Mouse (Mus musculus): ENCODE measurements around the gene Fam118b. TPM values are rescaled to one million over a fixed set of nuclear protein-coding genes. Genes with fewer than 3 reads are reported as not detected.

Fam118b gene
- polyA plus RNA-seq, 1 experiment from 2014 or later: 55.9 TPM

- 67% methylated on average over 5 of the region's 5 CpGs for WGBS
- ATAC-seq (ENCODE audit: low FRiP score) (no peak), DNase-seq (ENCODE audit: low spot score) (no peak)
- 0 out of 2 replicates have a peak, but pooled peaks cover 3% of the 10 kb centered on the region for H3K9me3 ChIP-seq (ENCODE audit: control insufficient read depth, low read length)
- H3K9ac ChIP-seq: no peak overlapping the region
- no peak overlapping the region for H3K27ac ChIP-seq
- no peaks in the 10 kb centered on the region for H3K4me1 ChIP-seq (replicated peaks; ENCODE audit: control insufficient read depth, insufficient read depth, low read length)
- H3K4me2 ChIP-seq (replicated peaks): no peak overlapping the region
- peaks cover 41% of the 10 kb centered on the region; the same call in 1 of the 2 replicates for H3K27me3 ChIP-seq (ENCODE audit: control insufficient read depth, insufficient read depth, low read length)
- no peak overlapping the region for H3K4me3 ChIP-seq (replicated peaks; ENCODE audit: low read length)
- no peaks in the 10 kb centered on the region for H3K36me3 ChIP-seq (replicated peaks; ENCODE audit: control insufficient read depth, insufficient read depth)
Observed at GRCm38 (mm10) chr9:35293465-35293864, 25.9 kb upstream of the Fam118b start.

GRCm38 (mm10) chr9:35290916-35291315 lies 23.3 kb upstream of the Fam118b start:
- DNase-seq (ENCODE audit: low spot score) (no peak), ATAC-seq (ENCODE audit: low FRiP score) (no peak)
- H3K4me3 ChIP-seq (replicated peaks; ENCODE audit: low read length): no peak overlapping the region

GRCm38 (mm10) chr9:35290417-35290816 lies 22.8 kb upstream of the Fam118b start:
- no peak overlapping the region for H3K4me3 ChIP-seq (replicated peaks; ENCODE audit: low read length)
- 88% methylated on average over 3 of the region's 3 CpGs for WGBS
- H3K4me2 ChIP-seq (replicated peaks): no peak overlapping the region
- peaks cover 68% of the 10 kb centered on the region for H3K27me3 ChIP-seq (ENCODE audit: control insufficient read depth, insufficient read depth, low read length)
- DNase-seq (ENCODE audit: low spot score) (no peak), ATAC-seq (ENCODE audit: low FRiP score) (no peak)
- no peak overlapping the region for H3K9ac ChIP-seq
- H3K36me3 ChIP-seq (replicated peaks; ENCODE audit: control insufficient read depth, insufficient read depth): no peaks in the 10 kb centered on the region
- H3K4me1 ChIP-seq (replicated peaks; ENCODE audit: control insufficient read depth, insufficient read depth, low read length): no peaks in the 10 kb centered on the region
- no peaks in the 10 kb centered on the region for H3K9me3 ChIP-seq (ENCODE audit: control insufficient read depth, low read length)
- H3K27ac ChIP-seq: no peak overlapping the region

More at GRCm38 (mm10) chr9:35290916-35291315, 23.3 kb upstream of the Fam118b start:
- no peak overlapping the region for H3K9ac ChIP-seq
- H3K36me3 ChIP-seq (replicated peaks; ENCODE audit: control insufficient read depth, insufficient read depth): no peaks in the 10 kb centered on the region
- H3K27ac ChIP-seq: no peak overlapping the region
- H3K4me1 ChIP-seq (replicated peaks; ENCODE audit: control insufficient read depth, insufficient read depth, low read length): no peaks in the 10 kb centered on the region
- no peak overlapping the region for H3K4me2 ChIP-seq (replicated peaks)
- WGBS: 76% methylated on average over 4 of the region's 4 CpGs
- peaks cover 63% of the 10 kb centered on the region for H3K27me3 ChIP-seq (ENCODE audit: control insufficient read depth, insufficient read depth, low read length)
- H3K9me3 ChIP-seq (ENCODE audit: control insufficient read depth, low read length): no peaks in the 10 kb centered on the region

- Histone ChIP-seq H3K27ac (no peak overlapping the region), H3K4me3 (replicated peaks; ENCODE audit: low read length) (no peak overlapping the region), H3K4me1 (replicated peaks; ENCODE audit: control insufficient read depth, insufficient read depth, low read length) (no peaks in the 10 kb centered on the region), H3K36me3 (replicated peaks; ENCODE audit: control insufficient read depth, insufficient read depth) (no peaks in the 10 kb centered on the region), H3K27me3 (ENCODE audit: control insufficient read depth, insufficient read depth, low read length) (peaks cover 71% of the 10 kb centered on the region), H3K4me2 (replicated peaks) (no peak overlapping the region), H3K9me3 (ENCODE audit: control insufficient read depth, low read length) (no peaks in the 10 kb centered on the region), H3K9ac (no peak overlapping the region)
- DNase-seq (ENCODE audit: low spot score): no peak
- ATAC-seq (ENCODE audit: low FRiP score): no peak
- 15% methylated on average over 7 of the region's 7 CpGs for WGBS
Observed at GRCm38 (mm10) chr9:35289992-35290391, 22.4 kb upstream of the Fam118b start.

GRCm38 (mm10) chr9:35286351-35286750 lies 18.7 kb upstream of the Fam118b start:
- DNase-seq (ENCODE audit: low spot score) (no peak), ATAC-seq (ENCODE audit: low FRiP score) (no peak)
- no peak overlapping the region for H3K9ac ChIP-seq
- whole genome bisulfite sequencing: 81% methylated on average over 3 of the region's 3 CpGs
- H3K4me3 ChIP-seq (replicated peaks; ENCODE audit: low read length): no peak overlapping the region
- H3K4me1 ChIP-seq (replicated peaks; ENCODE audit: control insufficient read depth, insufficient read depth, low read length): no peaks in the 10 kb centered on the region
- no peaks in the 10 kb centered on the region for H3K36me3 ChIP-seq (replicated peaks; ENCODE audit: control insufficient read depth, insufficient read depth)
- H3K4me2 ChIP-seq (replicated peaks): no peak overlapping the region
- no peaks in the 10 kb centered on the region for H3K9me3 ChIP-seq (ENCODE audit: control insufficient read depth, low read length)
- H3K27ac ChIP-seq: no peak overlapping the region
- peaks cover 60% of the 10 kb centered on the region for H3K27me3 ChIP-seq (ENCODE audit: control insufficient read depth, insufficient read depth, low read length)

GRCm38 (mm10) chr9:35284351-35284750 lies 16.7 kb upstream of the Fam118b start:
- H3K4me3 ChIP-seq (replicated peaks; ENCODE audit: low read length): no peak overlapping the region
- H3K36me3 ChIP-seq (replicated peaks; ENCODE audit: control insufficient read depth, insufficient read depth): no peaks in the 10 kb centered on the region
- H3K9me3 ChIP-seq (ENCODE audit: control insufficient read depth, low read length): no peaks in the 10 kb centered on the region
- DNase-seq (ENCODE audit: low spot score) (no peak), ATAC-seq (ENCODE audit: low FRiP score) (no peak)
- peaks cover 48% of the 10 kb centered on the region for H3K27me3 ChIP-seq (ENCODE audit: control insufficient read depth, insufficient read depth, low read length)
- H3K4me1 ChIP-seq (replicated peaks; ENCODE audit: control insufficient read depth, insufficient read depth, low read length): no peaks in the 10 kb centered on the region
- WGBS: 94% methylated on average over 4 of the region's 4 CpGs
- H3K27ac ChIP-seq: no peak overlapping the region
- H3K4me2 ChIP-seq (replicated peaks): no peak overlapping the region
- no peak overlapping the region for H3K9ac ChIP-seq

GRCm38 (mm10) chr9:35283415-35284069 lies 15.9 kb upstream of the Fam118b start:
- 60% methylated on average over 13 of the region's 13 CpGs for WGBS
- peaks cover 40% of the 10 kb centered on the region for H3K27me3 ChIP-seq (ENCODE audit: control insufficient read depth, insufficient read depth, low read length)
- ATAC-seq (ENCODE audit: low FRiP score): 0 out of 2 replicates have a peak, but pooled peaks have one; percentile 34

GRCm38 (mm10) chr9:35282851-35283200 lies 15.2 kb upstream of the Fam118b start:
- WGBS: 69% methylated on average over 5 of the region's 5 CpGs
- Histone ChIP-seq H3K9me3 (ENCODE audit: control insufficient read depth, low read length) (no peaks in the 10 kb centered on the region), H3K9ac (no peak overlapping the region), H3K27ac (no peak overlapping the region), H3K27me3 (ENCODE audit: control insufficient read depth, insufficient read depth, low read length) (peaks cover 33% of the 10 kb centered on the region), H3K4me3 (replicated peaks; ENCODE audit: low read length) (no peak overlapping the region), H3K4me1 (replicated peaks; ENCODE audit: control insufficient read depth, insufficient read depth, low read length) (no peaks in the 10 kb centered on the region), H3K36me3 (replicated peaks; ENCODE audit: control insufficient read depth, insufficient read depth) (peaks cover 9% of the 10 kb centered on the region), H3K4me2 (replicated peaks) (no peak overlapping the region)
- DNase-seq (ENCODE audit: low spot score) (no peak), ATAC-seq (ENCODE audit: low FRiP score) (no peak)

More at GRCm38 (mm10) chr9:35283415-35284069, 15.9 kb upstream of the Fam118b start:
- no peak overlapping the region for H3K4me2 ChIP-seq (replicated peaks)
- H3K9me3 ChIP-seq (ENCODE audit: control insufficient read depth, low read length): no peaks in the 10 kb centered on the region
- H3K4me3 ChIP-seq (replicated peaks; ENCODE audit: low read length): no peak overlapping the region
- H3K27ac ChIP-seq: no peak overlapping the region
- H3K36me3 ChIP-seq (replicated peaks; ENCODE audit: control insufficient read depth, insufficient read depth): peaks cover 5% of the 10 kb centered on the region; the same call in 1 of the 2 replicates
- no peak overlapping the region for H3K9ac ChIP-seq
- no peak for DNase-seq (ENCODE audit: low spot score)
- H3K4me1 ChIP-seq (replicated peaks; ENCODE audit: control insufficient read depth, insufficient read depth, low read length): no peaks in the 10 kb centered on the region

GRCm38 (mm10) chr9:35282006-35282850 lies 14.6 kb upstream of the Fam118b start:
- no peak overlapping the region for H3K4me3 ChIP-seq (replicated peaks; ENCODE audit: low read length)
- H3K36me3 ChIP-seq (replicated peaks; ENCODE audit: control insufficient read depth, insufficient read depth): peaks cover 15% of the 10 kb centered on the region
- H3K9me3 ChIP-seq (ENCODE audit: control insufficient read depth, low read length): no peaks in the 10 kb centered on the region
- H3K9ac ChIP-seq: no peak overlapping the region
- WGBS: 22% methylated on average over 5 of the region's 5 CpGs
- no peak overlapping the region for H3K4me2 ChIP-seq (replicated peaks)
- ATAC-seq (ENCODE audit: low FRiP score) (no peak), DNase-seq (ENCODE audit: low spot score) (peak; percentile 82)
- peaks cover 28% of the 10 kb centered on the region for H3K27me3 ChIP-seq (ENCODE audit: control insufficient read depth, insufficient read depth, low read length)
- H3K27ac ChIP-seq: no peak overlapping the region
- no peaks in the 10 kb centered on the region for H3K4me1 ChIP-seq (replicated peaks; ENCODE audit: control insufficient read depth, insufficient read depth, low read length)

Data from hindbrain, embryonic 14.5 days (tissue).